Mouse (Mus musculus) MEL-GATA-1-ER (cell line): ENCODE results near the gene Pacrg.

Experiments used
- DNase-seq: peaks from one replicate; pipeline ENCODE4 v3.0.0-alpha.2; 2012; ENCODE audit warnings: low read depth; ENCODE audit errors: extremely low read depth

Gene Pacrg

DNA sequence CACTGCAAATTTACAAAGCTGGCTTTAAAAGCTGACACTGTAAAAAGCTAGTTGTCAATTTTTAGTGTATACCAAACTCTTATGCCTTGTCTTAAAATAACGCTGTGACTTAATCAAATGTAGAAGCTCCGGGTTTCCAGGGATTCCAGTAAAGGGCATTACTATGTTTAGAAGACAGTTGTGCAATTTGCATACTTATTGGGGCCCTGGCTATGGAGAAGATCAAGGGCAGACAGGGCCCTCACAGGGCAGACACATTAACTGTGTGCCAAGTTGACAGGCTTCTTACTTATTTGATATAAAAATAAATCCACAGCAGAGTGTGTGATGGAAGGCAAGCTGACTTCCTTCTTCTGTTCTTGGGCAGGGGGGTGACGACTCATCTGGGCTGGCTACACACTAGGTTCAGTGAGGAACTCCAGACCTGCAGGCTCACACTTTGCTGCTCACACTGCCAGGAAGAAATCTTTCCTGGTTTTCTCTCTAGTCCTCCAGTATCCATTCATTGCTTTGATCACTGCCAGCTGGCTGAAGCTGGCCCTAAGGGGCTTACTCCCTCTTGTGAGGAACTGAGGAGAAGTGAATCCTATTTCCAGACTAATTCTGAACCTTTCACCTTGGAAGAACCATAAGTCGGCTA is 342.2 kb downstream of the Pacrg start:
- no peak for DNase-seq

DNA sequence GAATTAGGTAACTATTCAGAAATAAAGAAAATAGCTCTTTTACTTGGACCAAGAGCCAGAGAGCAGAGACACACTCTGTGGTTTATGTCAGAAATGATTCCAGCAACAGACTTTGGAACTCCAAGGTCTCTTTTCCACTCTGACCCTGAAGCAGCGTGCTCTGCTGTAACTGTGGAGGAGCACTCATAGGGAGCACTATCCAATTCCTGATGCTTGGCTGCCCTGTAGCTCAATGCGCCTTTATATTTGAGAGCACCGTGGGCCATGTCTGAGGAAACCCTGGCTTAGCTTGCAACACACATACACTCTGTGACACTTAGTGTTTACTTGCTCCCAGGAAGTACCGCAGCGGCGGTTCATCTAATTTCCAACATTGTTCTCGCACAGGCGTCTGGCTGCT is 344.0 kb downstream of the Pacrg start:
- DNase-seq, result no peak

DNA sequence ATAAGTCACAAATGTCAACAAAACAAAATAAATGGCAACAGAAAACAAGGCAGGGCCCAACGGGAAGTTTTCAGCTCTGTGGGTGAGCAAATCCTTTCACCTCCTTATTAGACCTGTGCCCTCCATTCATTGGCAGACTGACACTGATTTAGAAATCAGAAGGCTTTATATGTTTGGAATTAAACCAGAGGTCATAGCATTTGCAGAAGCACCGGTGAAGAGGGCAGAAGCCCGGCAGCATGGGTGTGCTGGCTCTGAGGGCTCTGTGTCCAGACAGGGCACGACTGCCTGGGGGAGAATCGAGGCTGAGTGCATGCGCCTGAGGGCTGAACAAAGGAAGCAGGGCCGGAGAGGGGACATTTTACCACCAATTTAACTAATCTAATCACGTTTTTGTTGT is 344.5 kb downstream of the Pacrg start:
- DNase-seq, result no peak

DNA sequence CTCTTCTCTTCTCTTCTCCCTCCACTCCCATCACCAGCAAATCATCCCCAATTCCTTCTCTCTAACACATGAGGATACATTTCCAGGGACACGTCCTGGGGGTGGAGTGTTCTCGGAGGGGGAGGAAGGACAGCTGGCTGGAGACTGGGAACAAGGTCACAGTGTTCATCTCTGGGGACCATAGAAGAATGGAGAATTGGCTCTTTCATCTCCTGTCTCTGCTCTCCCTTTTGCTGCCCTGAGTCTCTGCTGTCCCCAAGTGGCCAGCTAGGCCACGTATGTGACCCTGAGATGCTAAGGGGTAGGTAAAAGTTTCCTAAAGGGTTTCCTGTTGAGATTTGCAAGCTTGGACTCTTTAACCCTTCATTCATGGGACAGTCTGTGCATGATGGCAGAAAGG is 347.0 kb downstream of the Pacrg start:
- DNase-seq, result no peak

DNA sequence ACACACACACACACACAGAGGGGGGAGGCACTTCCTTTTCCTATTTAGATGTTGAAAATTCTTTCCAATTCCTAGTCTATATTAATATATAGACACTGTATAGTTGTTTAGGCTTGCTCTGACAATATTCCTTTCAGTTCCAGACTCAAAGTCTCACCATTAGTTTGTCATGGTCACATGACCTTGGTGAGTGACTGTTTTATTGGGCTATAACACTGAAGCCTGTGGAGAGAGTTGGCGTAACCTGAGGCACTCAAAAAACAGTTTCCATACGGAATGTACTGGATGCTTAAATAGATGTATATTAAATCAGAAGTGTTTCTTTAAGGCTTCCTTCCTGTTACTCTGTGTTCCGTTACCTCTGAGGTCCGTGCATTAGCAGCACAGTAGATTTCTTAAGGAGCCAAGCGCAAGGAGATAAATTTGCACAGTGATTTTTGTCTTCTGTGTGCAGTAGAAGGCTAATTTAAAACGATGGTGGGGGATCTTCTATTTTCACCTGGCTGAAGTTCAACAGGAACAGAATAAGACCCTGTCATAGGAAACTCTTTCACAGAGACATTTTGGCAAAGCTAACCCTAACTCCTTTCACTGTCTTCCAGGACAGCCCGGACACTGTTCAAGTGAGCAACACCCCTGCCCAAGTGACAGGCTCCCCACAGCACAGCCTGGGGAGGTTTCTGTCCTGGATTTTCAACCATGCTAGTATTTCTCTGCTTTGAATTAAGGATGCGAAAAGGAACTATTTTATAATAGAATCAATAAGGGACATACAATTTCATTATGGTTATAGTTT is 349.5 kb downstream of the Pacrg start:
- no peak for DNase-seq

DNA sequence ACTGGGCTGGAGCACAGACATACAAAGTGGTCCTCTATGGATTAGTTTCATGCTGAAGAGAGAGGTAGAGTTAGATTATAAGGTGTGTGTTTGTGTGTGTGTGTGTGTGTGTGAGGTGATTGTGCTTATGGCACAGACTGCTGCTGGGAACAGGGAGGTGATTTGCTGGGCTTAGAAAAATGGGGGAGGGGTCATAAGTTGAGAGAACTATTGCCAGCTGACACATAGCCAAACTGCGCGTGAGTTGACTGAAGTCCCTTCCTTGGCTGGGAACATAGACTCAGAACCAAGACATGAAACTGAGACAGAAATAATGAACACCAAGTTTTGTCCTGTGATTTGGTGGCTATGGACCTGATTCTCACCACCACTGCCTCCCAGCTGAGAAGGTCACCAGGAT is 351.2 kb downstream of the Pacrg start:
- no peak for DNase-seq

DNA sequence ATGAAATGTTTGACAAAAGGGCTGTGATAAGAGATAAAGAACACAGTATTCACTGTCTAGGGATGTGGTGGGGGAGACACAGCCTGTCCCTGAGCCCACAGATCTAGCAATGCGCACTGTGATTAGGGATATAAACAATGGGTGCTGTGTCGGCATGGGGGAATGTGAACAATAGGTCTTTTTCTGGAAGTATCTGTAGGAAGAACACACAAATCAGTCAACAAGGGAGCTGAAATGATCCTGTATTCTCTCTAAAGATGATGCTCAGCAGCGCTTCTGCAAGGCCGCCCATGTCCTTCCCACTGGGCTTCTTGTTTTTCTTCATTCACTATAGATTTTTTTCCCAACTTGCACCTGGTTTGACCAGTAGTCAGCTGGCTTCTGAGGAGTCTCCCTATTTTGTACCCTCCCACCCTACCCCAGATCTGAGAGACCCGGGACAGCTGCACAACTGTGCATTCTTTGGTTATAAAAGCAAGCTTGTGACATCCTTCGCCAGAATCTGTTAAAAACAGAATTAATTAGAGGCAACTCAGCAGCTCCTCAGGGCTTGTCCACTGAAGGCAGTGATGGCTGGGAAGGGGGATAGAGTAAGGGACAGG is 356.1 kb downstream of the Pacrg start:
- DNase-seq, result no peak

DNA sequence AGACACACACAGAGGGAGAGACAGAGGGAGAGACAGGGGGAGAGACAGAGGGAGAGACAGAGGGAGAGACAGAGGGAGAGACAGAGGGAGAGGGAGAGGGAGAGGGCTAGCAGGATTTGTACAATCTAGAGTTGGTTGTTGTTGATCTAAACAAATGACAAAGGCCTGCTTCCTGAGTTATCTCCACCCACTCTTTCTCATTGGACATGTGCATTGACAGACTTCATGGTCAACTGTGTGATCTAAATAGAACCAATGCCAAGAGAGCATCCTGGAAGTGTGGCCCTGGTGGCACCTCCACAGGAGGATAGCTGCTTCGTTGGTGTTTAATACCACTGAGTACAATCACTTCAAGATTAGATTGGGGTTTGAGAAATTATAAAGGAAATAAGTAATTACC is 359.0 kb downstream of the Pacrg start:
- no peak for DNase-seq

DNA sequence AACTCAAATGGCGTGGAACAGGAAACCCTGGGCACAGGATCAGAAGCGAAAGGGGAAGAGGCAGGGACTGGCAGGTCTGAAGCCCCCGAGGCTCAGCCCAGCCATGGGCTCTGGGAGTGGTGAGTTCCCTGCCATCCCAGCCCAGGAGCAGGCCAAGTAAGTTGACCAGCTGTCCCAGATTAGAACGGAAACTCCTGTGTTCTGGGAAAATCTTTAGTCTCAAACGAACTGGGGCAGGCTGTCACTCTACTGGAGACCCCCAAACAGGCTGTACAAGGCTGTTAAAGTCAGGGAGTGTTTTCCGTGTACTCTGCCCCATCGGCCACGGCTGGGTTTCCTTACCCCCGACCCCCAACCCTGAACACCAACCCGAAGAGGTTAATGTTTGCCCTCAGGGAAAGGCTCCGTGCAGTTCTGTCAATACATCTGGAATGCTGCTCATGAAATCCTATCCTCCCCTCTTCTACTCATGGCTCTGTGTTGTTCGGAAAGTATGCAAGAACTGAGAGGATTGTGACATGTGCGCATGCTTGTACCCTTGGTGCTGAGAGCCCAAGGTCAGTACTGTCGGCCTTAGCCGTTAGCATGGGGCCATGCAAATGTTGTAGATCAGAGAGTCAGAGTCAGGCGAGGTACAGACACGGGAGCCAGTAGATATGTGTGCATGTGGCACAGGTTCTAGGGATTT is 360.9 kb downstream of the Pacrg start:
- DNase-seq, result no peak

DNA sequence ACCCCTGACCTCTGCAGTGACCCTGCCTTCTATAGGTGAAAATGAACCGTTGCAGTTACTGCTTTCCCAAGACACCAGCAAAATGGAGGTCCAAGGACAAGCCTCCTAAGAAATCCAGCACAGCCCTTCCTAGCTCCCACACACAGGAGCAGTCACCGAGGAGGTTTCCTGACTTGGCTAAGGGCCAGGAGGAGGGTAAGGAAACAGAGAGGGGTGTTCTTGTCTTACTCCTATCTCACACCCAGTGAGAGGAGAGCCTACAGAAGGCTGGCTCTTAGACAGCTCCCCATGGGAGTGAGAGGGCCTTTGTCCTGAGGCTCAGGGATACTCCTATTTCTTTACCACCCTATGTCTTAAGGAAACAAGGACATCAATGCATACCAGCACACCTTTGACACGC is 361.7 kb downstream of the Pacrg start:
- DNase-seq, result no peak

DNA sequence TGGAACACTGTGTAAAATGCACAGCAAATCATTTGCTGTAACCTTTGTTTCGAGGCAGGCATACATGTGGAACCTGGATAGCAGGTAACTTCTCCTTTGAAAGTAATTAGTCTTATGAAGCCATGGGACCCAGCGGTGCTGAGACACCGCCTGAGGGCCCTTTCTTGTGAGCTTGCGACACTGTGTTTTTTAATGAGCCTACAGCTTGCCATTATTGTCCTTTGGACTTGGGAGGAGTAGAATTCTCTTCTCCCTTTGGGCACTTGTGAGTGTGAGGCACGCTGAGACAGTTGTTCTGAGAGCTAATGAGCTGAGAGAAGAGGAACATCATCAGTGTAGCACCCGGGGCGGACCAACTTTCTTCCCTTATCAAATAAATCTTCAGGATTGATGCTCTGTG is 363.3 kb downstream of the Pacrg start:
- no peak for DNase-seq

DNA sequence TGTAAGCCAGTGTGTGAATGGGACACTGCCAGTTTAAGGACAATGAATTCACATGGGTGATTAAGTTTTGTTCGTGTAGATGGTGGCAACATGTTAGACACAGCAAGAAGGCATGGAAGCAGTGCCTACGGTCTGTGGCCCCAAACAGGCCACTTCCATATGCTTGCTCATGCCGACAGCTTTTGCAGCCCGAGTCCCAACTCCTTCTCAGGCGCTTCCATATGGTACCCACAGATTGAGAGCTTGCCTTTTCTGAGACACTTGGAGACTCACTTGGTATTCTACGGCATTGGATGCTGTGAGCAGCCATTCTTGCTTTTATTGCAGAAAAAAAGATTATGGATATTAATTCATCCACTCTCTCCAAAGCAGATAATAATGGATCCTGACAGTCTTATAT is 365.1 kb downstream of the Pacrg start:
- no peak for DNase-seq

DNA sequence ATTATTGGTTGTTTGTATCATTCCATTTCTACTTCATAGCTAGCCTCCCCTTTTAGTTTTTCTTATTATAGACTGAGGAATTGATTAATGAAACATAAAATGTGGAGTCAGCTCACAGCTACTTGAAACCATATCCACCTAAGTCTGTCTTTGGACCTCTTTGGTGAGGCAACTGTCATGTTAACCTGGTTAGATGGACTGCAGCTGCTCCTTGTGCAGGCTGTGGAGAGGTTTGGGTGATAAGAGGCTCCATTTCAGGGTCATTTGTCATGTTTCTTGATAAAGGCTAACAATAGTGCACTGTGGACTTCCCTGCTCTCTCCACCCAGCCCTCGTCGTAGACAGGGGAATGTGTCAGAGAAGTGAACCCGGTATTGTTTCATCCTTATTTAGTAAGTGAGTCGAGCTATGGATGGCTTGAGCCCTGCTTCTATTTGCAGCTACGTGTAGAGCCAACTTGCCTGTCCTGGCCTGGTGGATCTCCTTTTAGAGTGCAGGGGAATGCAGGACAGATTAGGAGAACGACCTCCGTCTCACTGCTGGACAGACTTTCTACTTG is 366.2 kb downstream of the Pacrg start:
- no peak for DNase-seq

DNA sequence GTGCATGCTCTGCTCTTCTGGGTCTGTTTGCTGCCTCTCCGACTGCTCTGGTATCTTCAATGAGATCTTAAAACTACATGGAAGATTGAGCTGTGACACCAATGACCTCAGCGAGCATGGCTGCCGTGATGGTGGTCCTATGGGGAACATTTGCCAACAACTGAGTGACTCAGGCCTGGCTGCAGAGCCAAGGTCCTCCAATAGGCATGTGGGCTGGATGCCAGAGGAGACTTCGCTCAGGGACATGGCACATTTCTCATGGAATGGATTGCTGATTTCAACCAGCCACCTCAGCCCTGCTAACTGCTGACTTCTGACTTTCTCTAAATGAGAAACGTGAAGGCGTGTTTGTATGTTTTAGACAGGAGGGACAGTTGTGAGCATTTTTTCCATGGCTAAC is 366.9 kb downstream of the Pacrg start:
- DNase-seq, result no peak

DNA sequence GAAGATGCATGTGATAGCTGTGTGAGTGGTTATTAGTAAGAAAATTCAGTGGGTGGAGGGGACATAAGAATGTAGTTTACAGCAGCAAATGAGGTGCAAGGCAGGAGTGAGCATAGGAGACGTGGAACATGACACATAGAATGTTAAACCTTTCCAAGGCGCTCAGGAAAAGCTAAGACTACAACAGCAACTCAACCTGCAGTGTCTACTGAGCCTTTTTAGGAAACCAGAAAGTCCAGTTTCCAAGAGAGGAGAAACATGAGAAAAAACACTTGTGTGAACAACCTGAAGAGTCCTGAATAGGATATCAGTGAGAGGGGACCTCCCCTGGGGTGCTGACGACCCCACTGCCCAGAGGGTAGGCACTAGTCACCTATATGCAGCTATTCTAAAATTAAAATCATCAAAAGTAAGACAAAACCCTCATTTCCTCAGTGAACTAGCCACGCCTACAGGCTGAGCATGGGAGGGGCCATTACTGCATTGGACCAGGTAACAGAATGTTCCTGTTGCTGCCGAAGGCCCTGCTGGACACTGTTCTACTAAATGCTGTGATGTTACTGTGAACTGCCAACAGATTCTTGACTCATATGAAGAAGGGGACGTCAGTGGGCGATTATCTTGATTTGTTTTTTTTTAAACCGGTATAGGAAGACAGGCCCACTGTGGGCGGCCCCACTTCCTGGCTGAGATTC is 370.1 kb downstream of the Pacrg start:
- DNase-seq, result no peak

DNA sequence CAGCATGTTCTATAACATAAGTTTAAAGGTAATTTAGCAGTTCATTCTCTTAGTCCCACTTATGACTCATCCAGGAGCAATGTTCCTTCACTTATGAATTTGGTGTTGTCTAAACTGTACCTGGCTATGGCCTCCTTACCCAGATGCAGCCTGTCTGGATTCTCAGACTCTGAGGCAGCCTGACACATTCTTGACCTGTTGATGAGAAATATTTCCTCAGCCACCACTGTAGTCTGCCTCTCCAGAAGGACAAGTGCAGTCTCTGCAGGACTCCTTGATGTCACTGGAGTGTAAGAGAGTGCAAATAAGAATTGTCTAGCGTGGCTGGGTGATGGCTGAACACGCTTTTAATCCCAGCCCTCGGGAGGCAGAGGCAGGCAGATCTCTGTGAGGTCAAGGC is 373.0 kb downstream of the Pacrg start:
- DNase-seq, result no peak

DNA sequence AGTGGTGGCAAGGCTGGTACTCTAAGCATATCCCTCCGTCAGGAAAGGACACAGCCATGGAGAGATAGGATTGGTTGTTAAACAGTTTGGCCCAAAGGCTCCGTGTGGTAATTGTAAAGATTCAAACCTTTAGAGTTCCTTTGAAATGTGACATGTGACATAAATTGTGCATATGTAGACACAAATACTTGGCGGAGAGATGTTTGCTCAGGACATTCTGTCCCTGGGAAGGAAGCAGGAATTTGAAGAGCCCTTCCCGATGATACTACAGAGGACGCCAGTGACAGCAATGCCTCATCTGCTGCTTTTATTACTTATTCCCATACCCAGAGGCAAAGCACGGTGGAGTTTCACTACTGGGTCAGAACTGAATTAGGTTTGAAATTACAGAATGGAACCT is 374.6 kb downstream of the Pacrg start:
- no peak for DNase-seq

DNA sequence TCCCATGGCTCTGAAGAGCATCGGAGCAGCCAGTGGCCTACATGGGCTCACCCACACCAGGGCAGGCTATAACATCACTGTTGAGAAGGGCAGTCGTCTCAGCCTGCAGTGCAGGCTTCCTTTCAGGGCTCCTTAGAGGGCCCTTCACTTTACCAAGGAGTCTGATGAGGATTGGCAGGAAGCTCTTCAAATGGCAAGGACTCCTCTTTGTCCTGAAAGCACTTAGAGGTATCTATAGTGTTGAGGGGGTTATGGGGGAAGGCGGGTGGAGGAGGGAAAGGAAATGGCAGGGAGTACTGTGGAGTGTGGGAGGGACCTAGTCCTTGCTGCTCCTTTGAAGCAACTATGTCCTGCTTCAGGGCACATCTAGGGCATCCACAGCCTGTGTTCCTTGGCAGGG is 375.4 kb downstream of the Pacrg start:
- DNase-seq, result no peak

DNA sequence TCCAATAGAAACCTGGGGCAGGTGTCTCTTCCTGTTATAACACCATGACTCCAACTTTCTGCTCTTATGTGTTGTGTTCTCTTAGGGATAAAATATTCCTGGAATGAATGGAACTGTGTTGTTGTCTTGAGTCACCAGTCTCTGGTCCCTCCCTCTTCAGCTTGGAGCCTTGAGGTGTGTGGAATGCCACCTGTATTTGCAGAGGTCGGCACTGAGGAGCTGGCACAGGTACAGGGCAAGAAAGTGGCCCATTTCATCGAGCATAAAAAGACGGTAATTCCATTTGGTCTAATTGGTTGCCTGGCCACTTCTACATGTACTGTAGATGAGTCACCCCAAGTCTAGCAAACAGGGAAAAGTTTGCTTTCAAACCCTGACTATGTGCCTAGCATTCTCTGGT is 376.5 kb downstream of the Pacrg start:
- no peak for DNase-seq

DNA sequence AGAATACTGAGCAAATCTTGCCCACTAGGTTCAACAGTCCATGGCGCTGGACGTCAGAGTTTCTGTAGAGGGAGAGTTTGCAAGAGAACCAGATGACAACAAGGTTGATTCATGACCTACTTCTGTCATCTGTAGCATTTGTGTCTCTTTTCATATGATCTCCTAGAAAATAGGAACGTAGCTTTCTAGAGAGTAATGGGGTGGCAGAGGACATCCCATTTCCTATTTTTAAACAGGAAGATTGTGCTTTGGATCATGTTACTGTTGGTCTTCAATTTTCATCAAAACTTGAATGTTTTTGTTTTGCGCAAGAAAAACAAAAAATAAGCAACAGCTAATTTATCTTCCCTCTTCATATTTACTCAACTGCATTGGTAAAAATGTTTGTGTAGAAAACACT is 379.2 kb downstream of the Pacrg start:
- no peak for DNase-seq

DNA sequence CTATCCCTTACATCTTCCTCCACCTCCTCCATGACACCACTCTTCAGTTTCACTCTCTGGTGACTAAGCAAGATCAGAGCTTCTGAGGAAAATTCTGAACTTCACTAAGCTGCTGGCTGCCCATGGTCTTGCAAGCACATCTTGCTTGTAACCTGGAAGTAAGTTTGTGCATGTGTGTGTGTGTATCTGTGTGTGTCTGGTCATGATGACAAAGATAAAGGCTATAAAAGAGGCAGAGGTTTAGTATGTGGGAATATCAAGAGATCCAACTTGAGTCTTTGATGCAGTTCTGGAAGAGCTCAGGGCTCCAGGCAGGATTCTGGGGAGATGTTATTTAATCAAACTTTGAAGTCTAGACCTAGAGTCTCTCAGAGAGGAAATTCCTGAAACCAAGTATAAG is 381.4 kb downstream of the Pacrg start:
- DNase-seq, result no peak
